Mouse (Mus musculus) liver, postnatal 0 days (tissue): ENCODE results near the gene Pde12.

Experiments
- CTCF ChIP-seq: sonication (generic); IDR thresholded peaks from 2 replicates; pipeline ENCODE4 v1.5.1; 2016; ENCODE audit warnings: antibody characterized with exemption, low read depth
- EP300 ChIP-seq: IDR thresholded peaks from 2 replicates; pipeline ENCODE4 v1.6.1; 2016; ENCODE audit warnings: antibody characterized with exemption, low read depth, mild to moderate bottlenecking

GRCm38 (mm10) chr14:26658178-26658577 is 11.5 kb downstream of the Pde12 start:
- TF ChIP-seq CTCF (no peak), EP300 (no peak)
